Mouse (Mus musculus): ENCODE data around the gene Gm21725.
"Not testable (repeated sequence)": the region's sequence is repeated elsewhere in the genome, so short reads cannot be mapped to it uniquely, and the experiment has no call there.

Gene Gm21725

DNA sequence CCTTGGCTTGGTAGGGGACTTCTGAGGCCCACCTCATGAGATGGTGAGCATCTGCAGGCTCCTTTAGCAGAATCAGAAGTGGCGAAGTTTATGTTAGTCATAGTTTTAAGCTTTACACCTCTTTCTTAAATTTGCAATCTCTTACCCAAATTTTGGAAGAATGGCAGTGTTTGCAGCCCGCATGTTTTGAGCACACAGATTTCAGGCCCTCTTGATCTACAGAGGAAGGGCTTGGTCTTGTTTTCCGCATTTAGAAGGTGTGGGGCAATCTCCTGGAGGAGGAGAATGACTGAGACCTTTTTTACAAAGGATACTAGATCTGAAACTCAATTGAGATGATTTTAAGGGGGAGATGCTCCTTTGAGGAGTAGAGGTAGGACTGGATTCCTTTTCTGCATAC, at the start of gene Gm21725:
Gene Gm21725, minus strand, starts transcription at position 101 of the 400 bp plus-strand sequence.
- DNase-seq (ENCODE audit: low spot score in 2 of 2), result not testable (repeated sequence)

Data from natural killer cell, adult 2 months (primary cell).